In genomic region chr4:74588761-74589160, GRCm38 (mm10) we compare ENCODE assay signal across 15 mouse cellular contexts.
"Had no signal": no experiment of that assay in that cellular context is flagged by ENCODE, and none has a peak within 500 bp of the region (broad histone marks: within the 10 kb centered on the region; RNA-seq: fewer than 3 reads in every experiment).

No protein-coding gene starts in this region.

- H3K9me3 ChIP-seq: limb, embryonic 15.5 days; liver, embryonic 12.5 days; midbrain, embryonic 12.5 days; neural tube, embryonic 13.5 days; stomach, embryonic 15.5 days had no signal

- H3K36me3 ChIP-seq: limb, embryonic 15.5 days; liver, embryonic 12.5 days; midbrain, embryonic 12.5 days; neural tube, embryonic 13.5 days; stomach, embryonic 15.5 days had no signal

- H3K4me3 ChIP-seq: limb, embryonic 15.5 days; liver, embryonic 12.5 days; midbrain, embryonic 12.5 days; neural tube, embryonic 13.5 days; stomach, embryonic 15.5 days had no signal

- H3K4me2 ChIP-seq: limb, embryonic 15.5 days; liver, embryonic 12.5 days; lung, embryonic 14.5 days; midbrain, embryonic 12.5 days; neural tube, embryonic 13.5 days; stomach, embryonic 15.5 days had no signal

- H3K27ac ChIP-seq: limb, embryonic 15.5 days; liver, embryonic 12.5 days; macrophage; midbrain, embryonic 12.5 days; neural tube, embryonic 13.5 days; stomach, embryonic 15.5 days had no signal

- ATAC-seq: liver, embryonic 12.5 days; midbrain, embryonic 16.5 days had no signal

- H3K27me3 ChIP-seq: limb, embryonic 15.5 days; liver, embryonic 12.5 days; midbrain, embryonic 12.5 days; neural tube, embryonic 13.5 days; stomach, embryonic 15.5 days had no signal

- DNase-seq: kidney, postnatal 10 days; lung, embryonic 14.5 days; lung, postnatal 14 days; retina, postnatal 1 day; right cerebral cortex, postnatal 4 days; spleen, adult 18-20 months; thymus, adult 2 months; thymus, postnatal 25 days had no signal

- H3K9ac ChIP-seq: limb, embryonic 15.5 days; liver, embryonic 12.5 days; lung, embryonic 14.5 days; midbrain, embryonic 12.5 days; neural tube, embryonic 13.5 days; stomach, embryonic 15.5 days had no signal

- H3K4me1 ChIP-seq: limb, embryonic 15.5 days; liver, embryonic 12.5 days; midbrain, embryonic 12.5 days; neural tube, embryonic 13.5 days; stomach, embryonic 15.5 days had no signal
